Mouse (Mus musculus): ENCODE results near the gene Ak8.

Gene Ak8

GRCm38 (mm10) chr2:28699361-28700335 is at the start of gene Ak8, which contains the start of gene Spaca9:
Gene Ak8 (plus strand): TSS chr2:28700164.
Gene Spaca9 (minus strand): TSS chr2:28699727.
- in situ Hi-C loops (cut with MboI, MseI): no loop called here

DNA sequence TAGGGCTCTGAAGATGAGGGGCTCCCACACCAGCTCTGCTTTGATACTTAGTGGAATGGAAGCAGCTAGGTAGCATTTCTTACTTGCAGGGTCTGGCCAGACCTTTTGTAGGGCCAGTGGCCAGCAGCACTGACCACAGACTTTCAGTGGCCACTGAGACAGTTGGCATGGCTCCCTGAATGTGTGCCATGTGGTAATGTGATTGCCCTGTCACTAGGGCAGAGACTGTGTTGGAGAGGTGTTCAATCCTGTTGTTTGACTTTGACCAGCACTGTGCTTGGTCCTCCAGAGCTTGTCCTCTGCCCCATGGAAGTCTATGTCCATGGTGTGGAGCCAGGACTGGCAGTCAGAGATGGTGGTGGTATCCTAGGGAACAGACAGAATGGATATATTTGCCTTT is 49.4 kb upstream of the Ak8 start:
- in situ Hi-C loops (cut with MboI, MseI): no loop called here

- in situ Hi-C loops (cut with MboI, MseI): no loop called here
Observed at GRCm38 (mm10) chr2:28653351-28653750, 46.6 kb upstream of the Ak8 start.

GRCm38 (mm10) chr2:28654295-28654694 is 45.7 kb upstream of the Ak8 start:
- in situ Hi-C loops (cut with MboI, MseI): no loop called here

DNA sequence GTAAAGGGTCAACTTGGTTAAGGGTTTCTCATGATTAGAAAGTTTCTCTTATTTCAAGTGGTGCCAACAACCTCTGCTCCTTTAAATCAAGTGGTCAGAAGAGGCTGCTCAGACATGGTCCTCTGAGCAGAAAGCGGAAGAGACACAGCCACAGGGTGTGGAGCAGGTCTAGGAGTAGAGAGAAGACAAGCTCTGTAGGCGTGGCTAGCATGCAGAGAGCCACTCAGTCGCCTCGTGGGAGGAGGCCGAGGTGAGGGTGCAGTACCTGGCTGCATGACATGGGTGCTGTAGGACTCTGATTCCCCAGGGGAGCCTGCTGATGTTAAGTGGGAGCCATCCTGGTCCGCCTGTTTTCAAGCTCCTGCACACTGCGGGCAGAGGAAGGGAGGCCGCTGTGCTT is 43.7 kb upstream of the Ak8 start:
- in situ Hi-C loops (cut with MboI, MseI): no loop called here

- in situ Hi-C loops (cut with MboI, MseI): no loop called here
Observed at GRCm38 (mm10) chr2:28662891-28663290, 37.1 kb upstream of the Ak8 start.

DNA sequence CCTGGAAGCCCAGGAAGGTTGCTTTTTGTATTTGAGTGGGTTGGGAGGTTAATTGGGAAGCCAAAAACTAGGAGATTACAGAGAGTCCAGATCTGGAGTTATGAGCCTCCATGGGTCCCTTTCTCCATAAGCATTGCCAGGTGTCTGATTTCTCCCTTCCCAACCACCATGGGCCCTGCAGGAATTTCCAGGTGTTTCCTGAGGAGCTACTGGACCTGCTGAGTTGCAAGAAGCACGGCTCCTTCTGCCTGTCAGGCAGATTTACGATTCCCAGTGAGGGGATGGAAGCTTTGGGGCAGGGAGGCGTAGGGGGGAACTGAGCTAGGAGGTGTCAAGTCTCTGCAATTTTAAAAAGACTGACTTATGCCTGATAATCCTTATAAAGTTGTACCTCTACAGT is 34.1 kb upstream of the Ak8 start:
- in situ Hi-C loops (cut with MboI, MseI): no loop called here

- in situ Hi-C loops (cut with MboI, MseI): no loop called here
Observed at GRCm38 (mm10) chr2:28671438-28671837, 28.5 kb upstream of the Ak8 start.

- in situ Hi-C loops (cut with MboI, MseI): no loop called here
Observed at GRCm38 (mm10) chr2:28676005-28676404, 24.0 kb upstream of the Ak8 start.

- in situ Hi-C loops (cut with MboI, MseI): no loop called here
Observed at GRCm38 (mm10) chr2:28680710-28681109, 19.3 kb upstream of the Ak8 start.

GRCm38 (mm10) chr2:28681718-28682117 is 18.2 kb upstream of the Ak8 start:
- in situ Hi-C loops (cut with MboI, MseI): no loop called here

- in situ Hi-C loops (cut with MboI, MseI): no loop called here
Observed at GRCm38 (mm10) chr2:28685895-28686294, 14.1 kb upstream of the Ak8 start.

DNA sequence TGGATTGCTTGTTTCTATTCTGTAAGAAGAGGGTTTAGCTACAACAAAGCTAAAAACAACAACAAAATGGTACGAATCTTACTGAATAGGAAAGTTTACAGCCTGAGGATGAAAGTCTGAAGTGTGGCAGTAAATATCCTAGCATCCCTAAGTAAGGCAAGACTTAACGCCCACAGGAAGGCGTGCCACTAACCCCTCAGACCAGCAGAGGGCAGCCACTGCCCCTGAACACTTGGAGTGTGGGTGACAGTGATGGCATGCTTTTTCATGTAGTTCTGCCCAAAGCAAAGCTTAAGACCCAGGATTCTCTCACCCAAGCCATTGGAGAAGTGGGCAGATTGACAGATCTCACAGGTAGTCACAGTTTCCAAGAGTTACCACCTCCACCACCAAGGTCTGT is 11.5 kb upstream of the Ak8 start:
- in situ Hi-C loops (cut with MboI, MseI): no loop called here

DNA sequence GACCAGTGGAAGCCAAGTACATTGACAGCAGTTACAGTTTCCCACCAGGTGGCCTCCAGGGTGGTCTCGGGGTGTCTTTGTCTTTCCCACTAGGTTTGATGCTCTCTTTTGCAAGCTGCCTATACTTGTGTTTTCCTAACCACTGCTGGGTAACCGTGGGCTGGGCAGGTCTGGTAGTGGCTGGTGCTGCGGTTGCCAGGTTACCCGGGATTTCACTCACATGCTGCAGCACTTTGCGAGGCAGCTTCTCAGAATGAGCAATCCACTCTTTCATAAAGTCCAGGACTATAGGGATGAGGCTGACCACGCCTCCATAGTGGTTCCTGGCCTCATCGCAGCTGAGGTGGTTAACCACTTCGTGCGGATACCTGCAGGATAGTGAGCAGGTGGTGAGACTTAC is 7.3 kb upstream of the Ak8 start:
- in situ Hi-C loops (cut with MboI, MseI): no loop called here

DNA sequence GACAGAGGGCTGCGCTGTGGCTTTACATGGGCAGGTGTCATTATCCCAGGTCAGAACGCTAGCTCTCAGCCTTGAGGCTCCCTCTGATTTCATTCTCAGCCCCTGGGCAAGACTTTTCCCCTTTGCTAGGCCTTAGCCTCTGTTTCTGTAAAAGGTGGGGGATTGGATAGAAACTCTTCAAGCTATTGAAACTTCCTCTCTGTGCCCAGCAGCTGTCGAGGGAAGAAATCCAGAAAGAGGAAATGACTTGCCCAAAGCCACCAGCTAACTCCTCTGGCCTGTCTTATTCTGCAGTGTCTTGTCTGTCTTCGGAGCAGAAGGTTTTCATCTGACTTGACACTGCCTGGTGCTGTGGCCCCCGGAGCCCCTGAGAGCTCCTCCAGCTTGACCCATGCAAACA is 1.4 kb upstream of the Ak8 start:
- in situ Hi-C loops (cut with MboI, MseI): no loop called here

DNA sequence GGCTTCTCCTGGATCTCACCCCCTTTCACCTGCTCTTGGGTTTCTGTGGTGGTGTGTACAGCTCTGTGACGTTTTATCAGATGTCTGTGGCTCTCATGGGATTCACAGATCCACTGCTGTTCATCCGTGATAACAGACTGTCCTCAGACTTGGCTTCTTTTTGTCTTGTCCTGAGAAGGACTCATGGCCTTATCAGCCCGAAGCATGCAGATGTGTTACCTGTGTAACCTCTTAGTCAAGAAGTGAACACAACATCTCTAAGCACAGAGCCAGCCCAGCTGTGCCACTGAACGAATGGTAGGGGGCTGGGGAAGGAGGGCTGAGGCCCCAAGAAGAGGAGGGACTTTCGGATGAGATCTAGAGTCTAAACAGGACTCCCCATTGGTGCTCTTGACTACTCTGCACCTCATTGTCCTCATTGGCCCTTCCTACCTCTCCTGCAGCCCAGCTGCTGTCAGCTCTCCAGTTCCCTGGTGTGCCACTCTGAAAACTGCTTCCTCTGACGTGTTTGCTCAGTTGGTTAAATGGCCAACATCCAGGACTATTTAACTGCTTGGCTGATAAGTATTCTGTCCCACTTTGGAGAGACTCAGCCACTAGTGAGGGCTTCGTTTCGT is 1.8 kb downstream of the Ak8 start:
- in situ Hi-C loops (cut with MboI, MseI): no loop called here

- in situ Hi-C loops (cut with MboI, MseI): no loop called here
Observed at GRCm38 (mm10) chr2:28706106-28706636, 6.2 kb downstream of the Ak8 start.

GRCm38 (mm10) chr2:28706787-28707186 is 6.8 kb downstream of the Ak8 start:
- in situ Hi-C loops (cut with MboI, MseI): no loop called here

GRCm38 (mm10) chr2:28713036-28713435 is 13.1 kb downstream of the Ak8 start:
- in situ Hi-C loops (cut with MboI, MseI): no loop called here

DNA sequence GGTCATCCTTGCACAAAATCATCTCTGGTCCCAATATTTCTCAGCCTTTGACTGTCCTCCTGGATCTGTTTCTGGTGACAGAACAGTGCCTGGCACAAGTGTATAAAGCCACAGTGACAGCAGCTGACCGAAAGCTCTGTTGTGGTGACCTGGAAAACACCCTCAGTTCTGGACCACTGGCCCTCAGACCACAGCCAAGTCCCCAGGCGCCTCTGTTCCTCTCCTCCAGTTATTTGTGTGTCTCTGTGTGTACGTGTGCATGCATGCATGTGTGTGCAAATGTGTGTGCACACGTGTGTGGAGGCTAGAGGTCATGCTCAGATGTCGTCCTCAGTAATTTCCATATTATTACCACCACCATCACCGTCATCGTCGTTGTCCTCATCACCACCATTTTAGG is 22.5 kb downstream of the Ak8 start:
- in situ Hi-C loops (cut with MboI, MseI): no loop called here

- in situ Hi-C loops (cut with MboI, MseI): no loop called here
Observed at GRCm38 (mm10) chr2:28723912-28724311, 23.9 kb downstream of the Ak8 start.

DNA sequence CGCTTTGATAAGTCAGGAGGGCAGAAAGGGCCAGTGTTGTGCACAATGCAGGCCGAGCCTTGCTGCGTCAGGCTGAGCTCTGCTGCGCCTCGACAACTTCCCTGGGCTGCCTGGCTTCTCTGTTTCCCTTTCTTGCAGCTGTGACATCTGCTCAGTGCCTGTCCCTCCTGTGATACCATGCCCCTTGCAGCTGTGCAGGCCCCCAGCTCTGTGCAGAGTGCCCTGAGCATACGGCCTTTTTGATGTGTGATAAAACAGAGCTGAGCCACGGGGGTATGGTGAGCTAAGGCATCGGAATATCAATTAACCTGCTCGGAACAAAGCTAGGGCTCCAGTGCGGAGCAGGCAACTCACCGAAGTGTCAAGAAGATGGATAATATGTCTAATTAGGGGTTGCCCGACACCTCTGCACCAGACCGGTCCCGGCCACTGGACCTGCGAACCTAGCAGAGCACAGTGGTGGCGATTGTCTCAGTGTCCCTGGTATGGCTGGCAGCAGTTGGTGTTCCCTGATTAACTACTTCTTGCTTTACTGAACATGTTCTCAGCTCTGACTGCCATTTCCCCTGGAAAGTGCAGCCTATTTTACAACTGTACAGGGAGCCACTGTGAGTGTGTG is 27.9 kb downstream of the Ak8 start:
- in situ Hi-C loops (cut with MboI, MseI): no loop called here

Measured in regulatory T cell (primary cell).